Mouse (Mus musculus) kidney, adult 2 months (tissue): Measurements from ENCODE around the gene Dstyk. TPM values are rescaled to one million over a fixed set of nuclear protein-coding genes. Genes with fewer than 3 reads are reported as not detected.

ENCODE experiments used
- DNase-seq: peaks from one replicate; pipeline ENCODE4 v3.0.0; 2021
- H3K27ac ChIP-seq: fragments of 200-500 bp; 2 replicates; pipeline ENCODE4 v1.5.1; 2012; ENCODE audit warnings: low read depth, low read length, control low read depth, inconsistent platforms; ENCODE audit not compliant: insufficient read depth
- H3K27me3 ChIP-seq: fragments of 200-500 bp; replicated peaks from 2 replicates; pipeline ENCODE4 v1.6.1; 2012; ENCODE audit warnings: mild to moderate bottlenecking, moderate library complexity, low read length, inconsistent platforms; ENCODE audit not compliant: control insufficient read depth, insufficient read depth
- H3K36me3 ChIP-seq: fragments of 200-500 bp; 2 replicates; pipeline ENCODE4 v1.6.1; 2012; ENCODE audit warnings: mild to moderate bottlenecking, moderate library complexity, low read length, inconsistent platforms; ENCODE audit not compliant: control insufficient read depth, insufficient read depth
- H3K4me1 ChIP-seq: fragments of 200-500 bp; 2 replicates; pipeline ENCODE4 v1.6.1; 2011; ENCODE audit warnings: low read length; ENCODE audit not compliant: control insufficient read depth, insufficient read depth
- H3K4me3 ChIP-seq: fragments of 200-500 bp; 2 replicates; pipeline ENCODE4 v1.5.1; 2011; ENCODE audit warnings: mild to moderate bottlenecking, low read depth, low read length, control low read depth; ENCODE audit not compliant: insufficient read depth
- CTCF ChIP-seq: fragments of 200-500 bp; conservative IDR thresholded peaks from 2 replicates; pipeline ENCODE4 v1.5.1; 2011; ENCODE audit warnings: low read depth, mild to moderate bottlenecking, control low read depth, low read length, moderate library complexity, mixed read lengths; ENCODE audit not compliant: insufficient read depth, insufficient read length
- POLR2A ChIP-seq: fragments of 200-500 bp; IDR thresholded peaks from one replicate; pipeline ENCODE4 v1.6.1; 2011; ENCODE audit warnings: low read depth, low read length, control low read depth
- WGBS: fragments of 180-500 bp; shearing (Covaris S2); methylation state at CpG from one replicate; pipeline ENCODE4 v1.1.7; 2018; 5-methylcytosine and 5-hydroxymethylcytosine counted together
- polyA plus RNA-seq: library from polyadenylated mRNA; depleted of rRNA; stranded (reverse); fragments of >200 nt; gene quantifications from 2 replicates; pipeline ENCODE4 v1.2.3, GENCODE M21; 2012; rRNA removed

The Dstyk gene
- polyA plus RNA-seq, 1 experiment, result 13.0 TPM

DNA sequence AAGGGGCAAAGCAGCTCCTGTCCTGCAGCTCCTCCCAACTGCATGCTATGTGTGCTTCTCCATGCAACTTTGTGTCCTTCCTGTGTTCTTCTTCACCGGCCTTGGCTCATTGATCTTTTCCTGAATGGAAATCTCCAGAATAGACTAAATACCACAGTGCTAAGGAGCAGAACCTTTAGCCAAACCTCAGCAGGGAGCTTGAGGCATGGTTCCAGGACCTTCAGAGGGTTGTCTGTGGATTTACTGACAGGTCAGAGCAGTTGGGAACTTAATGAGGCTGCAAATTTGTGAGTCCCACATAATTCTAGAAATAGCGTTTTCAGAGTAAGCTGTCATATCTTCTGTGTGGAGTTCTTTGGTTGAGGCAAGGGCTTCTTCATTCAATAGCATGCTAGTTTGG is 83.2 kb downstream of the Dstyk start:
- H3K4me1 ChIP-seq, result no peaks in the 10 kb centered on the region
- no peak overlapping the region for H3K4me3 ChIP-seq

DNA sequence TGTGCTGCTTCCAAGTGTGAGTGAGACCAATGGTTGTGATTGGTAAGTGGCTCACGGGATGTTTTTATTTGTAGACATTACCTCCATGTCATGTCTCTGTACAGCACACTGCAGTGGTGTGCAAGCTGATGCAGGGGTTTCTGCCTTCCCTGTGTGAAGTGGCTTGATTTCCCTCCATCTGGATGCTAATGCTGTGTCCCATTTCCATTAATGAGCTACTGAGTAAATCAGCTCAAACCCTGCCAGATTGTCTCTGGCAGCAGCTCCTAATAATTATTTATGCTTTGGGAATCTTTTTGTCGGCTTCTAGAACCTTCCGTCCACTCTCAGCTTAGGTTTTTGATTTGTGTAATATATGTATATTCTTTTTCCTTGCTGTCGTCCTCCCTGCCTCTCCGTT is 87.8 kb downstream of the Dstyk start:
- TF ChIP-seq CTCF (no peak), POLR2A (no peak)
- 88% methylated on average over 5 of the region's 5 CpGs for WGBS

More for the DNA sequence above, 83.2 kb downstream of the Dstyk start:
- Histone ChIP-seq H3K36me3 (peaks cover 15% of the 10 kb centered on the region), H3K27me3 (no peaks in the 10 kb centered on the region), H3K27ac (no peak overlapping the region)
- no peak for DNase-seq
- no peak for TF ChIP-seq CTCF
- 86% methylated on average over 2 of the region's 2 CpGs for WGBS

GRCm38 (mm10) chr1:132506058-132506457 is 88.7 kb downstream of the Dstyk start, which contains the start of gene Tmem81:
Gene Tmem81 (plus strand): TSS chr1:132506230.
- TF ChIP-seq CTCF (no peak), POLR2A (no peak)
- H3K4me1 ChIP-seq, result no peaks in the 10 kb centered on the region
- 94% methylated on average over 7 of the region's 7 CpGs for WGBS
- no peak within 1 kb of the TSS for H3K4me3 ChIP-seq
- peaks cover 5% of the 10 kb centered on the region; the same call in 1 of the 2 replicates for H3K36me3 ChIP-seq
- H3K27me3 ChIP-seq, result no peaks in the 10 kb centered on the region
- no peak for DNase-seq
- no peak within 1 kb of the TSS for H3K27ac ChIP-seq

More for the DNA sequence above, 87.8 kb downstream of the Dstyk start:
- no peaks in the 10 kb centered on the region for H3K4me1 ChIP-seq
- DNase-seq, result no peak
- H3K36me3 ChIP-seq, result peaks cover 7% of the 10 kb centered on the region
- no peak overlapping the region for H3K4me3 ChIP-seq
- H3K27ac ChIP-seq, result no peak overlapping the region
- H3K27me3 ChIP-seq, result no peaks in the 10 kb centered on the region

DNA sequence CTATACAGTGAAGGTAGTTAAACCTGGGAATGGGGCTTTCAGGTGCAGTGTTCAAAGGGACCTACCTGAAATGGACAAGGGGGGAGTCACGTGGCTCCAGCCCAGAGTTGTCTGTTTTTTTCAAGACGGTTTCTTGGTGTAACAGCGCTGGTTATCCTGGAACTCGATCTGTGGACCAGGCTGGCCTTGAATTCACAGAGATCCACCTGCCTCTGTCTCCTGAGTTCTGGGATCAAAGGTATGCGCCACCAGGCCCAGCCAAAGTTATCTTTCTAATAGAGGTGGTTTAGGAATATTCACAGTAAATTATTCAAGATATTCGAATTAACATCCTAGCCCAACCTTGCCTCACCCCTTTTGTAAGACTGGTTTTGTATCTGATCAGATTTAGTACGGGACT is 89.3 kb downstream of the Dstyk start:
- no peak overlapping the region for H3K27ac ChIP-seq
- TF ChIP-seq CTCF (no peak), POLR2A (no peak)
- no peak overlapping the region for H3K4me3 ChIP-seq
- no peaks in the 10 kb centered on the region for H3K4me1 ChIP-seq
- peaks cover 5% of the 10 kb centered on the region; the same call in 1 of the 2 replicates for H3K36me3 ChIP-seq
- H3K27me3 ChIP-seq, result no peaks in the 10 kb centered on the region
- no peak for DNase-seq
- WGBS, result 92% methylated on average over 7 of the region's 7 CpGs

GRCm38 (mm10) chr1:132509771-132510170 is 92.4 kb downstream of the Dstyk start:
- no peak for DNase-seq
- Histone ChIP-seq H3K4me3 (no peak overlapping the region), H3K27ac (no peak overlapping the region), H3K27me3 (no peaks in the 10 kb centered on the region), H3K4me1 (no peaks in the 10 kb centered on the region), H3K36me3 (peaks cover 2% of the 10 kb centered on the region; the same call in 1 of the 2 replicates)
- TF ChIP-seq POLR2A (no peak), CTCF (no peak)
- WGBS, result 87% methylated on average over 5 of the region's 5 CpGs

- no peak for DNase-seq
- Histone ChIP-seq H3K4me1 (no peaks in the 10 kb centered on the region), H3K4me3 (no peak overlapping the region), H3K27me3 (no peaks in the 10 kb centered on the region), H3K27ac (no peak overlapping the region), H3K36me3 (no peaks in the 10 kb centered on the region)
- no peak for TF ChIP-seq POLR2A
- TF ChIP-seq CTCF, result no peak
- WGBS, result 23% methylated on average over 8 of the region's 8 CpGs
These were observed 94.2 kb downstream of the Dstyk start for GRCm38 (mm10) chr1:132511521-132511920.

GRCm38 (mm10) chr1:132512106-132512505 is 94.8 kb downstream of the Dstyk start:
- no peaks in the 10 kb centered on the region for H3K27me3 ChIP-seq
- WGBS, result 79% methylated on average over 8 of the region's 8 CpGs
- H3K36me3 ChIP-seq, result no peaks in the 10 kb centered on the region
- H3K4me3 ChIP-seq, result no peak overlapping the region
- TF ChIP-seq CTCF, result no peak
- TF ChIP-seq POLR2A, result no peak
- no peaks in the 10 kb centered on the region for H3K4me1 ChIP-seq
- H3K27ac ChIP-seq, result no peak overlapping the region
- no peak for DNase-seq

- TF ChIP-seq CTCF (no peak), POLR2A (no peak)
- H3K27me3 ChIP-seq, result no peaks in the 10 kb centered on the region
- DNase-seq, result no peak
- WGBS, result 93% methylated on average over 12 of the region's 12 CpGs
- H3K4me3 ChIP-seq, result no peak overlapping the region
- H3K27ac ChIP-seq, result no peak overlapping the region
- 0 out of 2 replicates have a peak, but pooled peaks cover 2% of the 10 kb centered on the region for H3K4me1 ChIP-seq
- H3K36me3 ChIP-seq, result no peaks in the 10 kb centered on the region
These were observed 98.0 kb downstream of the Dstyk start for GRCm38 (mm10) chr1:132515339-132515738.

Other genes starting within 250 kb of the Dstyk start
- gene Lemd1, start 226.1 kb upstream of the Dstyk start, polyA plus RNA-seq, result not detected in 2 replicates
- not detected in 2 replicates for gene AC124108.1, start 226.1 kb upstream of the Dstyk start, polyA plus RNA-seq
- not detected in 2 replicates for gene Gm10188, start 187.8 kb upstream of the Dstyk start, polyA plus RNA-seq
- gene Klhdc8a, start 118.9 kb upstream of the Dstyk start, polyA plus RNA-seq, result 15.7 and 17.7 TPM in 2 replicates
- 56.1 and 73.7 TPM in 2 replicates for gene Nuak2, start 101.4 kb upstream of the Dstyk start, polyA plus RNA-seq
- 6.0 and 6.3 TPM in 2 replicates for gene Tmcc2, start 26.3 kb upstream of the Dstyk start, polyA plus RNA-seq
- 16.0 and 21.3 TPM in 2 replicates for gene Rbbp5, start 59.8 kb downstream of the Dstyk start, polyA plus RNA-seq
- 1.8 and 2.0 TPM in 2 replicates for gene Tmem81, start 88.7 kb downstream of the Dstyk start, polyA plus RNA-seq
- gene Cntn2, start 125.7 kb downstream of the Dstyk start, polyA plus RNA-seq, result 0.03 and 0.11 TPM in 2 replicates